Mouse (Mus musculus) ovary, postnatal 10 days (tissue): ENCODE measurements around the gene Tmem240.
"Not testable (repeated sequence)": the region's sequence is repeated elsewhere in the genome, so short reads cannot be mapped to it uniquely, and the experiment has no call there.

Source experiments
- DNase-seq: peaks from one replicate; pipeline ENCODE4 v3.0.0; 2022; ENCODE audit warnings: low spot score

Tmem240 gene

DNA sequence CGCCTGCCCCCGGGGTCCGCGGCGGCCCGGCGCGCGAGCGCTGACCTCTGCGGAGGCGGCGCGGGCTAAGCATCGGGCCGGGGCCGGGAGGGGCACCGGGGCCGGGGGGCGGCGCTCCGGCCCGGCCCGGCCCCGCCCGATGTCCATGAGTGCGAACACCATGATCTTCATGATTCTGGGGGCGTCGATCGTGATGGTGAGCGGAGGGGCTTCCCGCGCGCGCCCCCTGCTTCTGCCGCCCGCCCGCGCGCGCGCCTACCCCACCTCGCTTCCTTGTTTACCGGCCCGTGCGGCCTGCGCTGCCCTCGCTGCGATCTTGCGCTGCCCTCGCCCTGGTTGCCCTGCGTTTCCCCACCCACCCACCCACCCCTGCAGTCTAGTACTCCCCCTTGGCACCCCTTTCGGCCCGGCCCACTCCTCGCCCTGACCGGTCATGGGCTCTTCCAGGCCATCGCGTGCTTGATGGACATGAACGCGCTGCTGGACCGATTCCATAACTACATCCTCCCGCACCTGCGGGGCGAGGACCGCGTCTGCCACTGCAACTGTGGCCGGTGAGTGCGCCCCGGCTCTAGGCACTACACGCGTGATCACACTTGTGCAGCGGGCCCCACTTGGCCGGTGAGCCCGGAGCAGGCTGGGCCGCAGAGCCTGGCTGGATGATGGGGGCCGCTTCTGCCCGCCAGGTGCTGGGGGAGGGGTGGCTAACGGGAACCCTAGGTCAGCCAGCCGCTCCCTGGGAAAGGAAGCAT, 527 bp downstream of the Tmem240 start:
- no peak for DNase-seq

- DNase-seq: no peak
Observed at GRCm38 (mm10) chr4:155735788-155736187, 1.2 kb downstream of the Tmem240 start.

DNA sequence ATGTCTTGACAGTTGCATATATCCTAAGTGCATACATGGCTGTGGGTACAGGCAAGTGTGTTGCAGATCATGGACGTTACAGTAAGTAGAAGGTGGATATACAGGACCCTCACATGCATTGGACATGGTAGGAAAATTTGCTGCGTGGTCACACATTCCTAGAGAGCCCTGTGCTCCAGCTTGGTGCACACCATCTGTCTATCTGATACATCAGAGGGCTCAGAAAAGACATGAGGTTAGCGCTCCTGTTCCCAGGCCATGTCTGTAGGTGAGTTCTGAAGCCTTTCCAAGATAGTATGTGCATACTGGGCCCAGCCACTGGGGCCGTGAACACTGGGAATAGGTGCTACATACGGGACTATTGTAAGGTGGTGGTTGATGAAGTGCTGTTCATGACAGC, 1.8 kb downstream of the Tmem240 start:
- no peak for DNase-seq

- no peak for DNase-seq
Observed at GRCm38 (mm10) chr4:155738262-155738661, 3.7 kb downstream of the Tmem240 start.

GRCm38 (mm10) chr4:155739152-155739551, 4.6 kb downstream of the Tmem240 start:
- DNase-seq: no peak

DNA sequence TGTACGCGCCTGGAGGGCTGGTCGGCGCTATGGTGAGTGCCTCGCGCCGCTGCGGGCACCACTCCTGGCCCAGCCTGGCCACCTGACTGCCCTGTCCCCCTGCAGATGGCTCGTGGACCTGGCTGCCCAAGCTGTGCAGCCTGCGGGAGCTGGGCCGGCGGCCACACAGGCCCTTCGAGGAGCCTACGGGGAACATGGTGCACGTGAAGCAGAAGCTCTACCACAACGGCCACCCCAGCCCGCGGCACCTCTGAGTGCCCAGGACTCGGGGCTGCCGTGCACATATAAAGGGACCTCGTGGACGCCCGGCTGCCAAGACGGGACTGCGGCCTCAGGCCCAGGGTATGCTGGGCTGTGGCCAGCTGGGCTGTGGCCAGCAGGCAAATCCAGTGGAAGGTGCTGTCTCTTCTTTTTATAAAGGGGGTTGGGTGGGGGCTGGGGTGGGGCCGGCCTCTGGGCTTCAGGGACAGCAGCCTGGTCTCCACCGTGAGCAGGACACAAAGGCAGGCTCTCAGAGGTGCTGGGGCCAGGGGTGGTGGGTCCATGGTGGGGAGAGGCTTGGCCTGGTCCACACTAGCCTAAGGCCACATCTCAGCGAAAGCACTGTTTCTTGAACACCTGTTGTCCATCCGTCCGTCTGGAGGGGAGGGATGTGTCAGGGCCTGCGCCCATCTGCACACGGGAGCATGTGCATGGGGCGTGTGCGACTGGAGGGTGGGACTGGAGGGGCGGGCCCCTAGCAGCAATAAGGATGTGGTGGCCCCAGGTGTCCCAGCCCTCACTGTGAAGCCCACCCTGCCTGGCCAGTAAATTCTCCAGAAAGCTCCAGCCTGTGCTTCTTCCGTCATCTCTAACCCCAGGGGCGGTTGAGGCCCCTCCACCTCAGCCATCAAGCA, 5.4 kb downstream of the Tmem240 start:
- DNase-seq: no peak

GRCm38 (mm10) chr4:155740681-155741080, 6.1 kb downstream of the Tmem240 start:
- DNase-seq: not testable (repeated sequence)

DNA sequence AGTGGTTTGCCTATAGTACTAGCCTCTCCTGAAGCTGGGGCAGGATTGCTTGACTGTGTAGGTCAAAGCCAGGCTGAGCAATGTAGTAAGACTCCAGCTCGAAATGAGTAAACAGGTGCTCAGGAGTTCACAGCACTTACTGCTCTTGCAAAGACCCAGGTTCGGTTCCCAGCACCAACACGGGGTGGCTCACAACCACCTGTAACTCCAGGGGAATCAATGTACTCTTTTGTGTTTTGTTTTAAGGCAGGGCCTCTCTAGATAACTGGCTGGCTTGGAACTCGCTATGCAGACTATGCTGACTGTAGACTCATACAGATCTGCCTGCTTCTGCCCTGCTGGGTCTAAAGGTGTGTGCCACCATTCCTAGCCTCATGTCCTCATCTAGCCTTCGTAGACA, 8.1 kb downstream of the Tmem240 start:
- no peak for DNase-seq

DNA sequence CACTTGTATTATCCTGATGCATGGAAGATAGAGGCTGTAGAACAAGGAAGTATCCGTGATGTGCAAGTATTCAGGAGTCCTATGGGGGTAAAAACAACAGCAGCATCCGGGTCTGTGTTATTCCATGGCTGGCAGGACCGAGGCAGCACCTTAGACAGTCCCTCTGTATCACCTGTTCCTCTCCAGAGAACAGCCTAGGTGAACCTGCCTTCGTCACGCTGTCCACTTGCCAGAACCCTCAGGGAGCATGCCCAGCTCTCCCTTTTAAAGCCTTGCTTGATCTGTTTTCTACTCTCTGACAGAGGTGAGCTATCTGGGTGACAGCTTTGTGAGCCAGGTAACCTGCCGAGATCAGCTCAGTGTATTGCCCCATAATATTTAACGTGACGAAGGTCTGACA, 9.9 kb downstream of the Tmem240 start:
- DNase-seq: no peak

GRCm38 (mm10) chr4:155745136-155745535, 10.5 kb downstream of the Tmem240 start:
- no peak for DNase-seq

DNA sequence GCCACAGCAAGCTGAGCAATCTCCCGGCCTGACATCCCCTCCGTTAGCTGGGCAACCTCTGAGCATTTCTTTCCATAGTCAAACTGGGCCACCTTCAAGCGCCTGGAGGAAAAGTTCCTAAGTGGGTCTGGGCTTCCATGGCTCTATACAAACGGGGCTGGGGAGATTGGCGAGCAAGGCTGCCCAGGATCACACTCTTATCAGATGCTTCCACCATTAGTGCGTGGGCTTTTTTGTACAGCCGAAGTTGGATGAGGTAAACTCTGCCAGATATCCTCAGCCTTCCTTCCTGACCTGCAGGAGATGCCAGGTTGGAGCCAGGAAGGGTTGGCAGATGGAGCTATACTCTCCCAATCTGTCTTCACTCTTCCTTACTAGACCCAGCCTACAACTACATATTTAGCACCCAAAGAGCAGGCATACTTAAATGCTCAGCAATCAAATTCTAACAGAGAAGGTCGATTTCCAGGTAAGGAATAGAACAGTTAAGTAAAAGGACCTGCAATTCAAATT, 11.5 kb downstream of the Tmem240 start:
- no peak for DNase-seq

GRCm38 (mm10) chr4:155746575-155747490, 12.2 kb downstream of the Tmem240 start:
- no peak for DNase-seq

DNA sequence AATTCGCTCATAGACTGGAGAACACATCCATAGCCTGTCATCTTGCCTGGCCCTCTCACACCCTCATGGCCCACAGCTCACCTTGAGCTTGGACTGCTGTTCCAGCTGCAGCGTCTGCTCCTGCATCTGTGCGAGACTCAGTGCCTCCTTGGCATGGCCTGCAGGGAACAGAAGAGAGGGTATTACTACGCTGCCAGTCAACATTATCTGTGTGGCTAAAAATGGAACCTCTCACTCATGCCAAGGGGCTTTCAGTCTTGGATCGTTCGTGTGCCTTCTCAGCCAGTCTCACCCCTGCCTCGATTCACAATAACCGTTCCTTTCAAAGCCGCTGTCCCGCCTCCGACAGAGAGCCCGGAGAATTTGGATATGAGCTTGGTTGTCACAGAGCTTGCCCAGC, 22.4 kb downstream of the Tmem240 start:
- no peak for DNase-seq

- DNase-seq: no peak
Observed at GRCm38 (mm10) chr4:155759862-155760612, 25.4 kb downstream of the Tmem240 start.

DNA sequence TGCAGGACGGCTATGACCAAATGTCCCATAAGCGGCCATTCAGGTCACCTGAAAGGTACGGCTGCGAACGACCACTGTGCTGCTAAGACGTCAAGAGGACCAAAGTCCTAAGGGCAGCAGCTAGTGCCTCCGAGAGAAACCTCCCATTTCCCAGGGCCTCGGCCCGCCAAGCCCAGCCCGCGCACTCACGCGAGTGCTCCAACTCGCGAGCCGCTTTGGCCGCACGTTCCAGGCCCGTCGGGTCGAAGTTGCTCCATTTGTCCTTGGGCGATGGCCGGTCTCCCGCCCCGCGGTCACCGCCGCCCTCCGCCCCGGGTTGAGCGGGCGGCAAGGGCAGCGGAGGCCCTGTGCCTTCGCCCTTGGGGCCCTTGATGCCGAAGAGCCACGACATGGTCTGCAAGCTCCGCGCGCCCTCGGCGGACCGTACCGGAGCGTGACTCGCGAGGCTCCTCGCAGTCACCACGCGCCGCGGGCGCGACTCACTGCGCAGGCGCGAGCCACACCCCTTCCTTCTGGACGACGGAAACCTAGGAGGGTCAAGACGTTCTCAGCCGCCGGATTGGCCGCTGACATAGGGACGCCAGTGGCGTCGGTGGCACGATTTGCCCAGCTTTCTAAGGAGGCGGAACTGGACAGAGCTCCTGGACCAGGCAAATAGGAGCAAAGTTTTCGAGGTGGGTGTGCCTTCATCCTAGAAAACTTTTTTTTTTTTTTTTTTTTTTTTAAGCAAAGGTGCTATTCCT, 26.2 kb downstream of the Tmem240 start, which contains the start of gene Atad3a:
Gene Atad3a (minus strand): TSS at position 481 of the 743 bp plus-strand sequence.
- peak; percentile 96 for DNase-seq

DNA sequence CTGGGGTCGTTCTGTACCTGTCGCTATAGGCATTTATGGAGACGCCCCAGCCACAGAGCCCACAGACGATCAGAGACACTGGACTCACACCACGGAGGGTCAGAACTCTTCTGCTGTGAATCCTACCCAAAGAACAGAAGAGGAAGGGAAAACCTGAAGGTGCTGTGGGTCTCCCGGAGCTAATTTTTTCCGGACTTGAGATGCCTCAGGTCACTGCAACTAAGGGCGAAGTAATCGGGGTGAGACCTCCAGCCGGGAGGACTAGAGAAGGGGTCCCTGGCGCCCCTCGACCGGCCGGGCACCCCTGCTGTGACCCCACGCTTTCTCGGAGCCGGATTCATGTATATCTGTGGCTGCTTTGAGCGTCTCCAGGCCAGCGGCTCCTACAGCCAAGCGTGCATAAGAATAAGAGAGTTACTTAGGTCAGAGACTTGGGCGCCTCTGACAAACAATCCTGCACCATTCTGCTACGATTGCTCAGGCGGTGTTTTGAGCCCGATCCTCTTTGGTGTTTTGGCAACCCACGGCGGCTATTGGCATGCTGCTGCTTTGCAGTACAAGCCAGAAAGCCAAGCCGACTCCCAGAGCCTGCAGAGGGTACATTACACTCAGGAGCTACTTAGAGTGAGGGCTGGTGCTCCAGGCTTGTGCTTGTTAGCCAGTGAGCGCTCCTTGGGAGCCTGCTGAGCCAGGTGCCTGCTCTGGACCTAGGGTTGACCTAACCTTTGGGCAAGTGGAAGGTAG, 26.9 kb downstream of the Tmem240 start:
- no peak for DNase-seq

DNA sequence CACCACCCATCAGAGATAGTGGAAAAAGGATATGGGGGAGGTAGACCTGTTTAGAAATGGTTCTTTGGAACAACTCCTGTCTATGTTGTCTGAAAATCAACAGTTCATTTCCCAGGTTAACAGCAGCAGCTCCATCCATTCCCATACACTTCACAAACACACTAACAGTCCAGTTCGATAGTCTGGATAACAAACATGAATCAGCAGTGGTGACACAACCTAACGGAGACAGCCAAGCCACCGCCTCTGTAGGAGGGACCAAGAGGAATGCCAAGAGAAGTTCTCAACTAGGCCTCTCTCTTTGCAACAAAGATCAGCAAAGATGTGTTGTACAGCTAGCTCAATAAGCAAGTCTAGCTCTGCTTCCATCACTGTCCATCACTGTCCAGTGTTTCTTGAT, 27.8 kb downstream of the Tmem240 start:
- DNase-seq: no peak

DNA sequence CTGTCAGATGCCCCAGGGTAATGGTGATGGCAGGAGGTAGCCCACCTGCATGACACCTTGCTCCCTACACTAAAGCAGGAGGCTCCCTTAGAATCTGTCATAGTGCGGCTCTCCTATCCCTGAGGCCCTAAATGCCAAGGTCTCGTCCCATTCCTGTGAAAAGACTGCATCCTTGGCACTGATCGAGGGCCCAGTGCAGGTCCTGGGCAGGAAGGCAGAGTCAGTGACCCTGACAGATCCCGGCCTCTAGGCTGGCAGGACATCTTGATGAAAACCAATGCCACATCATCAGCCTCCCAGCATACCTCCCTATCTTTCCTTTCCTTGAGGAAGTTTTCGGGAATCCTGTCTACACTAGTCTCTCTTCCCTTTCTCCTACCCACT, 34.9 kb downstream of the Tmem240 start:
- no peak for DNase-seq

GRCm38 (mm10) chr4:155769880-155770512, 35.4 kb downstream of the Tmem240 start:
- DNase-seq: peak; percentile 94
